Mouse (Mus musculus) embryonic facial prominence, embryonic 12.5 days (tissue): ENCODE results near the gene Serhl. TPM values are rescaled to one million over a fixed set of nuclear protein-coding genes. Genes with fewer than 3 reads are reported as not detected.

Source experiments
- ATAC-seq: fragments of 200-750 bp; cut with Nextera tagmentation; 2 replicates; pipeline ENCODE4 v1.8.0; 2017; ENCODE audit not compliant: insufficient number of reproducible peaks, insufficient read depth, low FRiP score, low TSS enrichment
- H3K27ac ChIP-seq: fragments of 300-500 bp; sonication (generic); 2 replicates; pipeline ENCODE4 v1.5.1; 2016; ENCODE audit warnings: mild to moderate bottlenecking
- H3K27me3 ChIP-seq: fragments of 300-500 bp; sonication (generic); 2 replicates; pipeline ENCODE4 v1.6.1; 2016; ENCODE audit warnings: mild to moderate bottlenecking, moderate library complexity
- H3K36me3 ChIP-seq: fragments of 300-500 bp; sonication (generic); 2 replicates; pipeline ENCODE4 v1.6.1; 2016; ENCODE audit warnings: mild to moderate bottlenecking
- H3K4me1 ChIP-seq: fragments of 300-500 bp; sonication (generic); 2 replicates; pipeline ENCODE4 v1.6.1; 2016
- H3K4me2 ChIP-seq: fragments of 300-500 bp; sonication (generic); replicated peaks from 2 replicates; pipeline ENCODE4 v1.6.1; 2016; ENCODE audit warnings: mild to moderate bottlenecking, moderate library complexity
- H3K4me3 ChIP-seq: fragments of 300-500 bp; sonication (generic); 2 replicates; pipeline ENCODE4 v1.5.1; 2016; ENCODE audit warnings: mild to moderate bottlenecking
- H3K9ac ChIP-seq: fragments of 300-500 bp; sonication (generic); 2 replicates; pipeline ENCODE4 v1.6.1; 2016; ENCODE audit warnings: mild to moderate bottlenecking, moderate library complexity
- H3K9me3 ChIP-seq: fragments of 300-500 bp; sonication (generic); 2 replicates; pipeline ENCODE4 v1.6.1; 2016; ENCODE audit warnings: mild to moderate bottlenecking, moderate library complexity
- WGBS: fragments of 180-500 bp; shearing (Covaris S2); methylation state at CpG from one replicate; pipeline ENCODE4 v1.1.7; 2016; 5-methylcytosine and 5-hydroxymethylcytosine counted together
- polyA plus RNA-seq: library from polyadenylated mRNA; unstranded; fragments of >200 nt; fragmentation: Nextera tagmentation; extraction: Ambion mirVana; gene quantifications from 2 replicates; pipeline ENCODE4 v1.2.1, GENCODE M21; 2016

The Serhl gene
- polyA plus RNA-seq, 1 experiment from 2014 or later, result 56.2 TPM

DNA sequence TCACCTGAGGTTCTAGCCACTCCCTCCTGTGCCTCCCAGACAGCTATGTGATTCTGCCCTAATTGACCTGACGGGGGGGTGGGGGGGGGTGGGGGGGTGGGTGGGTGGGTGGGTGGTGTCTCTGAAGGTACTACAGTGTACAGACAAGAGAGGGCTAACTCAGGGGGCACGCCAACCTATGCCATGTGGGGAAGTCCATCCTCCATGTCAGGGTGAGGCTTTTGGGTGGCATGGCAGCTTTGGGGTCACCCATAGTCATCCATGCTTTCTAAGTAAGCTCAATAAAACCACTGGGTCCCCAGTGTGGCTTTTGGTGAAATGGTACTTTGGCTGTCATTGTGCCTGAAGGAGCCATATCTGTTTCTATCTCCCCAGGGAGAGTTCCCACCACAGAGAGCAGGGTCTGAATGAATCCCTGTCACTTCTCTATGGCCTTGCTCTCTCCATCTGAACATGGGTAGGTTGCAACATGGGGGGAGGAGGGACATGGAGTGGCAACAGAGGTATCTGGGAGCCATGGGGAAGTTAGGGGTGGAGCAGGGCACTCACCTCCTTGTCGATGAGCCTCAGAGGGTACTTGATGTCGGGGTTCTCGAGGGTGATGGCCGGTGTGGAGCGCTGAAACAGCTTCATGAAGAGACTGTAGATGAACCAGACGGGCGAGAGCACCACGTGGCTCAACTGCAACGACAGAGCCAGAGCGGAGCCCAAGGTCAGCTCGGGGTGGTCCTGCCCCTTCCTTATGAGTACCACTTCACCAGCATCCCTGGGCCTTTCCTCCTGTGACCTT lies 76.4 kb downstream of the Serhl start:
- H3K4me3 ChIP-seq, result no peak overlapping the region
- 87% methylated on average over 13 of the region's 13 CpGs for WGBS
- H3K9me3 ChIP-seq, result no peaks in the 10 kb centered on the region
- H3K36me3 ChIP-seq, result peaks cover 25% of the 10 kb centered on the region
- no peak overlapping the region for H3K27ac ChIP-seq
- no peak overlapping the region for H3K4me2 ChIP-seq
- no peak for ATAC-seq
- H3K27me3 ChIP-seq, result no peaks in the 10 kb centered on the region
- H3K9ac ChIP-seq, result no peak overlapping the region
- peaks cover 22% of the 10 kb centered on the region; the same call in 1 of the 2 replicates for H3K4me1 ChIP-seq

Other genes with a start within 250 kb of the Serhl start
- gene Tcf20, start 101.6 kb upstream of the Serhl start, polyA plus RNA-seq, result 13.9 and 15.1 TPM in 2 replicates
- gene Nfam1, start 56.2 kb upstream of the Serhl start, polyA plus RNA-seq, result 2.3 and 3.0 TPM in 2 replicates
- gene Rrp7a, start 33.3 kb downstream of the Serhl start, polyA plus RNA-seq, result 52.3 and 59.3 TPM in 2 replicates
- 169 and 172 TPM in 2 replicates for gene Poldip3, start 59.9 kb downstream of the Serhl start, polyA plus RNA-seq
- gene Cyb5r3, start 83.1 kb downstream of the Serhl start, polyA plus RNA-seq, result 107 and 111 TPM in 2 replicates
- gene A4galt, start 162.3 kb downstream of the Serhl start, polyA plus RNA-seq, result 1.3 TPM in 2 replicates